Mouse (Mus musculus) kidney, adult 2 months (tissue): ENCODE data around the gene Hmcn1.

Experiments used
- CTCF ChIP-seq: fragments of 200-500 bp; conservative IDR thresholded peaks from 2 replicates; pipeline ENCODE4 v1.5.1; 2011; ENCODE audit warnings: low read depth, mild to moderate bottlenecking, control low read depth, low read length, moderate library complexity, mixed read lengths; ENCODE audit not compliant: insufficient read depth, insufficient read length
- POLR2A ChIP-seq: fragments of 200-500 bp; IDR thresholded peaks from one replicate; pipeline ENCODE4 v1.6.1; 2011; ENCODE audit warnings: low read depth, low read length, control low read depth

DNA sequence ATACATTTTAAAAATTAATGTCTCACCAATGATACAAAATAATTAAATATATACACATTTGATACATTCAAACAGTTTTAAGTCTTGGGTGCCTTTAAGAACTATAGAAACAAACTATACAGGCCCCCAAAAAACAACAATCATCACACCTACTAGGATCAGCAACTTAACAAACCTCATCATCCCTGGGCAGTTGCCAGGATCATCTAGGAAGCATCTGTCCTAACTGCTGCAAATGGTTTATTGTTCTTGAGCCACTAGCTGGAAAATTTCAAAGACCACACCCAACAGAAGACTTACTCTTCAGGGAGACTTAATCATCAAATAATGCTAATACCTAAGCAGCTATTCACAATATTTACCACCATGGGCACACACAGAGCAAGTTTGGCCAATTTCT lies 216.5 kb downstream of the Hmcn1 start:
- no peak for TF ChIP-seq CTCF
- no peak for TF ChIP-seq POLR2A
